Mouse (Mus musculus) left cerebral cortex, postnatal 10 days (tissue): ENCODE measurements around the gene Rad23b. TPM values are rescaled to one million over a fixed set of nuclear protein-coding genes. Genes with fewer than 3 reads are reported as not detected.

ENCODE experiments used
- DNase-seq, 2 experiments: peaks; one replicate each; pipeline ENCODE4 v3.0.0; 2021 to 2022; ENCODE audit warnings: low spot score in 2 of 2, mixed read lengths in 1 of 2; ENCODE audit errors: extremely low spot score in 1 of 2
- intact Hi-C: fragments of 180-260 bp; cut with DNase I; formaldehyde crosslinking; loops from one replicate; pipeline ENCODE4 v1.15.1; 2025
- total RNA-seq, 2 experiments: library from RNA; stranded (reverse); gene quantifications; 2 replicates each; pipeline ENCODE4 v1.2.3; 2021

The Rad23b gene
- total RNA-seq, 2 experiments from 2014 or later: 206 to 211 TPM

DNA sequence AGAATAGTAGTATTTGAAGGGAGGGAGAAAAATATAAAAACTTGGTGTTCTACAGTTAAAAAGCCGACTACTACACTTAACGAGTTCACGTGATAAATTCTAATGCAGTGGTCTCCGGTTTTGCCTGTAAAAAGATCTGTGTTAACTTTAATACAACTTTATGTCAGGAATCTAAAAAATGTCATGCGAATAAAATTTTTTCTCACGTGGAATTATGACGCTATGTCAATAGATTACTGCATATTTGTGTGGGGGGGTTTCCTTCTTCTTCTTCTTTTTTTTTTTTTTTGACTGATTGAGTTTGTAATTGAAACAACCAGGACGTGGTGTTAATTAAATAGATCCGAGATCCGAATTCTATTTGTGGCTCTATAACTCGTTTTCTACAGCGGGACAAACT lies 1.2 kb downstream of the Rad23b start:
- no peak for DNase-seq
- intact Hi-C loops: no loop called here

- no peak for DNase-seq
- intact Hi-C loops: no loop called here
Observed at GRCm38 (mm10) chr4:55351860-55352259, 2.0 kb downstream of the Rad23b start.

GRCm38 (mm10) chr4:55354038-55354437 lies 4.2 kb downstream of the Rad23b start:
- no peak for DNase-seq
- intact Hi-C loops: no loop called here

GRCm38 (mm10) chr4:55355845-55356244 lies 6.0 kb downstream of the Rad23b start:
- no peak for DNase-seq
- intact Hi-C loops: no loop called here

DNA sequence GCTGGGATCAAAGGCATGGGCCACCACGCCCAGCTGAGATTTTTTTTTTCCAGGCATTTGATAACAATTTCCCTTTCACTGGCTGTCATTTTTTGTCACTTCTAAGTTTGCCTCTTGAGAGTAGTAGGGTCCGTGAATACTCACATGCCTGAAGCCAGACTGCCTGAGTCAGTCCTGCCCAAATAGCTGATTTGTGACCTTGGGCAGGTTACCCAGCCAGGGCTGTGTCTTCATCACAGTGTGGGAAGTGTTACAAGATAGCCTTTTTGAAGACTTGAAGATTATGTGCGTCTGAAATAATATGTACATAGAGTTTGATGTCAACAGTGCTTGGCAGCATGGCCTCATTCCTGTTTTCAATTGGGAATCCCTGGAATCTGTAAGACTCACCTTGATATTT lies 6.9 kb downstream of the Rad23b start:
- intact Hi-C loops: no loop called here
- DNase-seq: no peak

GRCm38 (mm10) chr4:55363866-55364265 lies 14.0 kb downstream of the Rad23b start:
- intact Hi-C loops: no loop called here

GRCm38 (mm10) chr4:55364374-55364773 lies 14.5 kb downstream of the Rad23b start:
- intact Hi-C loops: no loop called here
- DNase-seq: no peak

More at GRCm38 (mm10) chr4:55363866-55364265, 14.0 kb downstream of the Rad23b start:
- no peak for DNase-seq

- DNase-seq: no peak
- intact Hi-C loops: no loop called here
Observed at GRCm38 (mm10) chr4:55366014-55366413, 16.2 kb downstream of the Rad23b start.

DNA sequence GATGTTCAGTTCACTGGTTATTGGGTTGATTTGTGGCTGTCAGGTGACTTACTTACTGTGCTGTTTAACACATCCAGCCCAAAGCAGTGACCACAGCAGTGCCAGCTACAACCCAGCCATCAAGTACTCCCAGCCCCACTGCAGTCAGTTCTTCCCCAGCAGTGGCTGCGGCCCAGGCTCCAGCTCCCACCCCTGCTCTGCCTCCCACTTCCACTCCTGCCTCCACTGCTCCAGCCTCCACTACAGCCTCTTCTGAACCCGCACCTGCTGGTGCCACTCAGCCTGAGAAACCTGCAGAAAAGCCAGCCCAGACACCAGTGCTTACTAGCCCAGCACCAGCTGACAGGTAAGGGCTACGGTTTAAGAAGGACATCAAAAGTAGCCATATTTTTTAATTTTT lies 20.3 kb downstream of the Rad23b start:
- intact Hi-C loops: no loop called here
- DNase-seq: no peak

- intact Hi-C loops: no loop called here
- no peak for DNase-seq
Observed at GRCm38 (mm10) chr4:55371355-55371754, 21.5 kb downstream of the Rad23b start.

DNA sequence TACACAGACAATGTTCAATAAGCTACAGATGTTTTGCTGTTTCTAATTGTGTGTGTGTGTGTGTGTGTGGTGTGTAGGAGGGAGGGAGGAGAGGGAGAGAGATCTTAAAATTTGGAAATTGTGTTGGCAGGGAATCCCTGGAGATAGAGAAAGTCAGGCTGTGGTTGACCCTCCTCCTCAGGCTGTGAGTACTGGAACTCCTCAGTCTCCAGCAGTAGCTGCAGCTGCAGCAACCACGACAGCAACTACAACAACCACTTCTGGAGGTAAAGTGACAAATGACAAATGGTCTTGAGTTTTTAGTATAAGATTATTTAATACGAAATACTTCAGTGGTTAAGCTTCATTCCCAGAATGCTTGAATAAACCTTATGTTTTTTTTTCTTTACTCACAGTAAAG lies 32.5 kb downstream of the Rad23b start:
- DNase-seq: no peak
- intact Hi-C loops: no loop called here

DNA sequence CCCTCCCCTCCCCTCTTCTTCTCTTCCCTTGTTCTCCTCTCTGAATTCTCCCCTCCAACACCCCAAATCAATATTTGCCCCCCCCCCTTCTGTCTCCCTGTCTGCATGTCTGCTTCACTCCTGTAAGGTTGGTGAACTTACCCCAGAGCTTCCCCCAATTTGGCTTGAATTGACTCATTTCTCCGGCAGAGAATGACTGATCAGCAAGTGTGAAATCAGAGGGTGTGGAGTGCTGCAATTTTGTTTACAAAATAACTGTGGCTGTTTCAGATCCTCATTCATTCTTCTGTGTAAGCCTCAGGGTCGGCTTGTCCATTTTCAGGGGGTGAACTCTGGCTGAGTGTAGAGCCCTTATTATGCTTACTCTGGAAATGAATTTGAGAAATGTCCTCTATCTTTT lies 36.9 kb downstream of the Rad23b start:
- intact Hi-C loops: no loop called here

DNA sequence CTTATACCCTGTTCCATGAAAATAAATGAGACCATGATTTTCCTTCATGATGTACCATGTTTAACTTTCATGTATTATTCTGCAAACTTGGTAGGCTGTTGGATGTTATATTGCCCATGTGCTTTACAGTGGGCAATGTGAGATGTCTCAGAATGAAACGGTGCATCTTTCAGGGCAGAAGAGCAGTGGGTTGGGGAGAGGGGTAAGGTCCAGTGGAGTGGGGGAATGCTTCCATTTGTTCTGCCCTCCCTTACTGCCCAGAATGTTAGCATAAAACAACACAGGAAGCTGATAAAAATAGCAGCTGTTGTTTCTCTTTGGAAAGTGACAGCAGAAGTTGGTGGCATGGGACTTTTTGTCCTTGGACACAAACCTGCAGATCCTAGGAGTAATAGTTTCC lies 41.6 kb downstream of the Rad23b start:
- intact Hi-C loops: no loop called here
- no peak for DNase-seq

More for the DNA sequence above, 36.9 kb downstream of the Rad23b start:
- DNase-seq: no peak

DNA sequence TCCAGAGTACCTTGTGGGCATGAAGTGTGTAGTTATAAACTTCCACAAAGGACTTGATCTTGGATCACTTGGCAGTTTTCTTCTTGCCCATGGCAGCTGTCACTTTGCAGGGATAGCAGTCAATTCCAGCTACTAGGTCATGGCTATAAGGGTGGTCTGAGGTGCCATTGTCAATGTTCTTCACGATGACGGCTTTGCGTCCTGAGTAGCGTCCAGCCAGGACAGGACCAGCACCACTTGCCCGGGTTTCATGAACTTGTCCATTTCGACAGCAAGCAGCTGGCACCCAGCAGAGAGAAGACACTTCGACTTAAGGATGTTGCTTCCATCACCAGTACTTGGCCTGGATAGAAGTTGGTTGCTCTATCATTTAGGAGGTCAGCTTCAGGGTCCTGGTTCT lies 42.6 kb downstream of the Rad23b start:
- intact Hi-C loops: no loop called here
- no peak for DNase-seq

GRCm38 (mm10) chr4:55397911-55398762 lies 48.3 kb downstream of the Rad23b start:
- intact Hi-C loops: no loop called here
- peak in 1 of 2 experiments; percentile 38 for DNase-seq

DNA sequence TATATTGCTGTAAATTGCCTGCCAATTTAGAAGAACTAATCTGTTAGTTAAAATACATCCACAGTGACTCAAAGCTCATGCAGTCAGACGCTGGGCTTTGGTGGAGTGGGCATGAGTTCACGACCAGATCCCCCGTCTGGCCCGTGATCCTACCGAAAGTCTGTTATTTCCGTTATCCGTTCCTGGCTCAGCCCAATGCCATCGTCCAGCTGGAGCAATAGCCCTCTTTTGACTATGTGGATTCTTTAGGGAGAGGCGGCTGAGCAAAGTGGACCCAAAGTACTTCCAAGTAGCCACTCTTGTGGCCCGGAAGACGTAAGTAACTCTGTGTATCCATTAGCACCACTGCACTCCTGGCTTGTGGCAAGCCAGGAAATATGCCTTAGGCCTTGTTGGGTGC lies 49.1 kb downstream of the Rad23b start:
- intact Hi-C loops: no loop called here
- no peak for DNase-seq

DNA sequence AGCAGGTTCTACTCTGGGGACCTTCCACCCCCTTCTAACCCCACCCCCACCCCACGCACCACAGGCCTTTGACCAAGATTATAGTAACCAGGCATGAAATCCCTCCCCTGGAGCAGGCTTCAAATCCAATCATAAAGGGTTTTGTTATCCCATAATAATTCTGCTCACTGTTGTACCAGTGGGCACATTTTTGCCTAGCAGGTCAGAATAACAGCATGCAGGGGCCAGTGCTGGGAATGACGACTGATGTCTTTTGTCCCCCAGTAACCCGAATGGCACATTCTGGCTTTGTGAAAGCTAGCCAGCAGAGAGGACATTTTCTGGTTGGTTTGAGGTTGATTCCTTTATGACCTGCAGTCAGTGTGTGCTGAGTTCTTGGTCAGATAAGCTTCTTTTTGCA lies 55.5 kb downstream of the Rad23b start:
- no peak for DNase-seq
- intact Hi-C loops: no loop called here

DNA sequence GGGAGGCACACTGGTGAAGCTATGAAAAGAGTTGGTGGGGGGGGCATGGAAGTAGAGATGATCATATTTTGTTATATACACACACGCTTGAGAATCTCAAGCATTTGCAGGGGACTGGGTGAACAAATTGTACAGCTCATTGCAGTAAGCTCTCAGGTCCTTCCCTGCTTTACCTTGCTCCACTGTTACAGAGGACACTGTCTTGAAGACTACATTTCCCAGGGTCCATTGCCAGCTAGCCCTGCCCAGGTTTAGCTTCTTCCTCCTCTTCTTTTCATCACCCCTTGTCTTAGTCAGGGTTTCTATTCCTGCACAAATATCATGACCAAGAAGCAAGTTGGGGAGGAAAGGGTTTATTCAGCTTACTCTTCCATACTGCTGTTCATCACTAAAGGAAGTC lies 56.7 kb downstream of the Rad23b start:
- intact Hi-C loops: no loop called here
- no peak for DNase-seq

- no peak for DNase-seq
- intact Hi-C loops: no loop called here
Observed at GRCm38 (mm10) chr4:55408081-55408480, 58.2 kb downstream of the Rad23b start.

GRCm38 (mm10) chr4:55409025-55409424 lies 59.2 kb downstream of the Rad23b start:
- no peak for DNase-seq
- intact Hi-C loops: no loop called here
